Mouse (Mus musculus) leukemia stem cell, adult 10-12 weeks (primary cell): Measurements from ENCODE around the gene Smok2b. TPM values are rescaled to one million over a fixed set of nuclear protein-coding genes. Genes with fewer than 3 reads are reported as not detected.

Experiments used
- polyA plus RNA-seq: library from polyadenylated mRNA; stranded (reverse); fragments of >175 nt; gene quantifications from 2 replicates; pipeline ENCODE4 v1.2.3, GENCODE M21; 2012; ENCODE audit warnings: low replicate concordance

Gene Smok2b
- polyA plus RNA-seq, result not detected in 2 replicates

DNA sequence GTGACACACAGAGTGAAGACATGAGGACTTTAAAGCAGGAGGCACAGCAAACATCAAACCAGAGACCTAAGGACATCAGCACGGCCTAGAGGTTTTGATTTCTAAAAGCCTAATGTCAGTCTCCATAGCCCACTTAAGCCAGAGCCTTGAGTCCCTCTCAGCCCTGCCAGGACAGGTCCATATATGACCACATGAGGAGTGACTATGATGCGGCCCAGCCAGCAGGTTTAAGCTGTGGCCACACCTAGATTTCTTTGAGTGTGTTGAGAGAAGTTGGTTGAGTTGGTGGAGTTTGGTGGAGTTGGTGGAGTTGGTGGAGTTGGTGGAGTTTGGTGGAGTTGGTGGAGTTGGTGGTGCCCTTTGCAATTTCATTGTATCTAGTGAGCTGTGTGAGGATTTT lies at the start of gene Smok2b:
Gene Smok2b, plus strand, starts transcription at position 301 of the 400 bp plus-strand sequence.

GRCm38 (mm10) chr17:13220888-13221287 lies 9.2 kb upstream of the Smok2b start, which contains the start of gene Smok2a:
Gene Smok2a, plus strand, starts transcription at chr17:13221188.

Other genes starting within 250 kb of the Smok2b start
- 17.9 and 19.2 TPM in 2 replicates for gene Wtap, start 236.1 kb upstream of the Smok2b start, polyA plus RNA-seq
- gene Sod2, start 223.4 kb upstream of the Smok2b start, polyA plus RNA-seq, result 283 and 458 TPM in 2 replicates
- gene Gpr31b, start 178.0 kb upstream of the Smok2b start, polyA plus RNA-seq, result not detected in 2 replicates
- gene Tcp10b, start 169.2 kb upstream of the Smok2b start, polyA plus RNA-seq, result not detected in 2 replicates
- gene Unc93a, start 98.4 kb upstream of the Smok2b start, polyA plus RNA-seq, result not detected in 2 replicates
- not detected in 2 replicates for gene Smok2a, start 9.1 kb upstream of the Smok2b start, polyA plus RNA-seq
- not detected in 2 replicates for gene Tcp10c, start 124.3 kb downstream of the Smok2b start, polyA plus RNA-seq